Mouse (Mus musculus) testis, postnatal 10 days (tissue): Measurements from ENCODE around the gene Asb8.

ENCODE experiments used
- DNase-seq: peaks from one replicate; pipeline ENCODE4 v3.0.0; 2021; ENCODE audit warnings: low spot score

The Asb8 gene

GRCm38 (mm10) chr15:98165525-98165924 is at the start of gene Asb8:
Asb8 (minus strand) TSS chr15:98165625.
- no peak for DNase-seq

- no peak for DNase-seq
Measured at GRCm38 (mm10) chr15:98214130-98214529, 48.7 kb upstream of the Asb8 start.

- no peak for DNase-seq
Measured at GRCm38 (mm10) chr15:98213336-98213870, 48.0 kb upstream of the Asb8 start.

GRCm38 (mm10) chr15:98209676-98210075 is 44.3 kb upstream of the Asb8 start:
- no peak for DNase-seq

- DNase-seq = no peak
Measured at GRCm38 (mm10) chr15:98195442-98195841, 30.0 kb upstream of the Asb8 start, which contains the start of gene Olfr288. Olfr288 (minus strand) TSS chr15:98195542.

- no peak for DNase-seq
Measured at GRCm38 (mm10) chr15:98184456-98184855, 19.0 kb upstream of the Asb8 start.

- DNase-seq = no peak
Measured at GRCm38 (mm10) chr15:98181856-98182570, 16.6 kb upstream of the Asb8 start.

- DNase-seq = peak; percentile 96
Measured at GRCm38 (mm10) chr15:98181132-98181711, 15.8 kb upstream of the Asb8 start.

GRCm38 (mm10) chr15:98180567-98181131 is 15.2 kb upstream of the Asb8 start:
- DNase-seq = no peak

GRCm38 (mm10) chr15:98177320-98177719 is 11.9 kb upstream of the Asb8 start:
- DNase-seq = no peak

GRCm38 (mm10) chr15:98173821-98174220 is 8.4 kb upstream of the Asb8 start:
- DNase-seq = peak; percentile 55

GRCm38 (mm10) chr15:98172113-98172512 is 6.7 kb upstream of the Asb8 start:
- no peak for DNase-seq

- no peak for DNase-seq
Measured at GRCm38 (mm10) chr15:98170917-98171316, 5.5 kb upstream of the Asb8 start.

- DNase-seq = no peak
Measured at GRCm38 (mm10) chr15:98170365-98170764, 4.9 kb upstream of the Asb8 start.

- DNase-seq = peak; percentile 47
Measured at GRCm38 (mm10) chr15:98168622-98169004, 3.2 kb upstream of the Asb8 start.

- DNase-seq = peak; percentile 86
Measured at GRCm38 (mm10) chr15:98167645-98168621, 2.5 kb upstream of the Asb8 start.

- no peak for DNase-seq
Measured at GRCm38 (mm10) chr15:98166963-98167644, 1.7 kb upstream of the Asb8 start, which contains the start of gene Ccdc184. Ccdc184 (plus strand) TSS chr15:98167158.

GRCm38 (mm10) chr15:98162561-98162960 is 2.9 kb downstream of the Asb8 start:
- DNase-seq = no peak

GRCm38 (mm10) chr15:98161026-98161805 is 4.2 kb downstream of the Asb8 start:
- no peak for DNase-seq

- DNase-seq = no peak
Measured at GRCm38 (mm10) chr15:98157253-98157652, 8.2 kb downstream of the Asb8 start.
